Mouse (Mus musculus) heart, embryonic 16.5 days (tissue): ENCODE measurements around the gene Adora1. TPM values are rescaled to one million over a fixed set of nuclear protein-coding genes. Genes with fewer than 3 reads are reported as not detected.

ENCODE experiments used
- ATAC-seq: fragments of 200-750 bp; cut with Nextera tagmentation; replicated peaks from 2 replicates; pipeline ENCODE4 v1.8.0; 2017; ENCODE audit warnings: moderate number of reproducible peaks; ENCODE audit not compliant: insufficient read depth, low FRiP score; ENCODE audit errors: extremely low read depth
- H3K27ac ChIP-seq: fragments of 300-500 bp; sonication (generic); 2 replicates; pipeline ENCODE4 v1.5.1; 2014; ENCODE audit warnings: mild to moderate bottlenecking, low read length, control low read depth, moderate library complexity
- H3K27me3 ChIP-seq: fragments of 300-500 bp; sonication (generic); 2 replicates; pipeline ENCODE4 v1.6.1; 2014; ENCODE audit warnings: low read length, mixed read lengths; ENCODE audit not compliant: control insufficient read depth, insufficient read depth
- H3K36me3 ChIP-seq: fragments of 300-500 bp; sonication (generic); 2 replicates; pipeline ENCODE4 v1.6.1; 2014; ENCODE audit not compliant: control insufficient read depth, insufficient read depth
- H3K4me1 ChIP-seq: fragments of 300-500 bp; sonication (generic); 2 replicates; pipeline ENCODE4 v1.6.1; 2014; ENCODE audit warnings: low read length, mixed read lengths; ENCODE audit not compliant: control insufficient read depth, insufficient read depth
- H3K4me2 ChIP-seq: fragments of 300-500 bp; sonication (generic); 2 replicates; pipeline ENCODE4 v1.6.1; 2014; ENCODE audit warnings: low read depth, mild to moderate bottlenecking, control low read depth, low read length
- H3K4me3 ChIP-seq: fragments of 300-500 bp; sonication (generic); 2 replicates; pipeline ENCODE4 v1.5.1; 2014; ENCODE audit warnings: mild to moderate bottlenecking, control low read depth, low read length
- H3K9ac ChIP-seq: fragments of 300-500 bp; sonication (generic); 2 replicates; pipeline ENCODE4 v1.6.1; 2014; ENCODE audit warnings: low read length, control low read depth
- H3K9me3 ChIP-seq: fragments of 300-500 bp; sonication (generic); replicated peaks from 2 replicates; pipeline ENCODE4 v1.6.1; 2016; ENCODE audit warnings: low read length; ENCODE audit not compliant: control insufficient read depth
- WGBS: fragments of 180-500 bp; shearing (Covaris S2); extraction: QIAGEN DNeasy Blood & Tissue Kit; methylation state at CpG from one replicate; pipeline ENCODE4 v1.1.7; 2014; 5-methylcytosine and 5-hydroxymethylcytosine counted together
- polyA plus RNA-seq: library from polyadenylated mRNA; unstranded; fragments of >200 nt; fragmentation: Nextera tagmentation; extraction: Ambion mirVana; gene quantifications from 2 replicates; pipeline ENCODE4 v1.2.1, GENCODE M21; 2015

The Adora1 gene
- polyA plus RNA-seq, 1 experiment from 2014 or later: 30.0 TPM

DNA sequence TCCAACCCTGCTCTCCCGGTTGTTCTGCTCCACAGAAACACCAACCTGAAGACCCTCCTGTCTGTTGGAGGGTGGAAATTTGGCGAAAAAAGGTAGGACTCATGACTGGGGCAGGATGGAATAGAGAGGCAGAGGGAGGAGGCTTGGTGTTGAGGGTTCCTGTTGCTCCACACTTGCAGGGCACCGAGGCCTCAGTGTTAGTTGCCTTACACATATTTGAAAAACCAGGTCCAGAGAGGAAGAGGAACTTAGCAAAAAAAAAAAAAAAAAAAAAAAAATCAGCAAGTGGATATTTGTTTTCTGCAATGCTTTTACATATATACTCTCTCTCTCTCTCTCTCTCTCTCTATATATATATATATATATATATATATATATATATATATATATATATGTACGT lies 51.1 kb downstream of the Adora1 start:
- Histone ChIP-seq H3K9ac (no peak overlapping the region), H3K27me3 (no peaks in the 10 kb centered on the region), H3K27ac (no peak overlapping the region), H3K4me3 (no peak overlapping the region), H3K9me3 (no peaks in the 10 kb centered on the region), H3K36me3 (no peaks in the 10 kb centered on the region), H3K4me2 (no peak overlapping the region), H3K4me1 (no peaks in the 10 kb centered on the region)
- 76% methylated on average over 4 of the region's 4 CpGs for WGBS
- ATAC-seq: no peak

DNA sequence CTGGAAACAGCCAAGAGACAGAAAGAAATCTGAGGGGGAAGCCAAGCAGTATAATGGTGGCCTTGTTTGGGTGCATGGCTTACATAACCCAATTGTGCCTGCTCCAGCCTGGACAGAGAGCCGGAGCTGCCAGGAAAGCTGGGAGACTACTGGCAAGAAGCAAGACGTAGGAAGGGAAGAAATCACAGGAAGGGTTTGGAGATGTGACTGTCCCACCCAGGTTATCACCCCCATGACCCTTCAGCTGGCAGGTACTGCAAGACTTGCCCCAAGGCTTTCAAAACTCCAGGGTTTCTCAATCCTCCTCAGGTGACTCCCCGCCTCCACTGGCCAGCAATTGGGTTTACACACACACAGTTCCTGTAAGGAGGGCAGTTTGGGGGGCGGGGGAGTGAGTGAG lies 53.2 kb downstream of the Adora1 start, which contains the start of gene Chil1:
Gene Chil1, plus strand, starts transcription at position 152 of the 400 bp plus-strand sequence.
- ATAC-seq: no peak
- 60% methylated on average over 4 of the region's 4 CpGs for WGBS
- no peaks in the 10 kb centered on the region for H3K27me3 ChIP-seq
- H3K9ac ChIP-seq: no peak within 1 kb of the TSS
- no peaks in the 10 kb centered on the region for H3K36me3 ChIP-seq
- no peaks in the 10 kb centered on the region for H3K9me3 ChIP-seq
- no peak within 1 kb of the TSS for H3K27ac ChIP-seq
- no peak within 1 kb of the TSS for H3K4me3 ChIP-seq
- H3K4me2 ChIP-seq: no peak within 1 kb of the TSS
- H3K4me1 ChIP-seq: no peaks in the 10 kb centered on the region

DNA sequence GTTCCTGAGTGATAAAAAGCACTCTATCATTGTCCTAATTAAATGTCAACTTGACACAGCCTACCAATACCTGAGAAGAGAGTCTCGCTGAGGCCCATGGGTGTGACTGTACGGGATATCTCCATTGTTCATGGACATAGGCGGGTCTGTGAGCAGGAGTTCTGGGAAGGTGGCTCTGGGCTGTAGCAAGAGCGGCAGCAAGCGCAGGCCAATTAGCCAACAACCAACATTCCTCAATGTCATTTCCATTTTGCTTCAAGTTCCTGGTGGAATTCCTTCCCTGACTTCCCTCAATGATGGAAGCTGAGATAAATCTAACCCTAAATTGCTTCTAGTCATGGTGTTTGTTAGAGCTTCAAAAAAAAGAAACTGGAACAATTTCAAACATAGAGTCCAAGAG lies 57.3 kb downstream of the Adora1 start:
- H3K27ac ChIP-seq: no peak overlapping the region
- H3K4me2 ChIP-seq: no peak overlapping the region
- no peak overlapping the region for H3K9ac ChIP-seq
- no peaks in the 10 kb centered on the region for H3K27me3 ChIP-seq
- H3K9me3 ChIP-seq: no peaks in the 10 kb centered on the region
- ATAC-seq: no peak
- no peaks in the 10 kb centered on the region for H3K36me3 ChIP-seq
- no peaks in the 10 kb centered on the region for H3K4me1 ChIP-seq
- 88% methylated on average over 5 of the region's 5 CpGs for WGBS
- no peak overlapping the region for H3K4me3 ChIP-seq

DNA sequence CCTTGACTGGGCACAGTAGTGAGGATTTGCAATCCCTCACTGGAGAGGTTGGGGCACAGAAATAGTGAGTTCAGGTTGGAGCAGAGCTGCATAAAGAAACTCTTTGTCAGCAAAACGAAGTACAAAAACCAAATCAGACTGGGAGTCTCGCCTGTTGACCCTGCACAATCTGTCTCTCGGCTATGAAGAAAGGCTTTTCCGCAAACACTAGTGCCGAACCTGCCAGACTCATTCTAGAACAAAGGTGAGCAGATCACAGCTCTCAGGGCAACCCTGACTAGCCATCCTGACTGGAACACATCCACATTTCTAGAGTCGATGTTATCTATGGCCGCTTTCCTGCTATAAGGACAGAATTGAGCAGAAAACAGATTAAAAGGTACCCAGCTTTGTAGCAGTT lies 62.1 kb downstream of the Adora1 start:
- Histone ChIP-seq H3K9me3 (no peaks in the 10 kb centered on the region), H3K4me1 (peaks cover 2% of the 10 kb centered on the region; the same call in 1 of the 2 replicates), H3K27ac (no peak overlapping the region), H3K9ac (no peak overlapping the region), H3K27me3 (no peaks in the 10 kb centered on the region), H3K36me3 (no peaks in the 10 kb centered on the region), H3K4me2 (no peak overlapping the region), H3K4me3 (no peak overlapping the region)
- 64% methylated on average over 7 of the region's 7 CpGs for WGBS
- no peak for ATAC-seq

DNA sequence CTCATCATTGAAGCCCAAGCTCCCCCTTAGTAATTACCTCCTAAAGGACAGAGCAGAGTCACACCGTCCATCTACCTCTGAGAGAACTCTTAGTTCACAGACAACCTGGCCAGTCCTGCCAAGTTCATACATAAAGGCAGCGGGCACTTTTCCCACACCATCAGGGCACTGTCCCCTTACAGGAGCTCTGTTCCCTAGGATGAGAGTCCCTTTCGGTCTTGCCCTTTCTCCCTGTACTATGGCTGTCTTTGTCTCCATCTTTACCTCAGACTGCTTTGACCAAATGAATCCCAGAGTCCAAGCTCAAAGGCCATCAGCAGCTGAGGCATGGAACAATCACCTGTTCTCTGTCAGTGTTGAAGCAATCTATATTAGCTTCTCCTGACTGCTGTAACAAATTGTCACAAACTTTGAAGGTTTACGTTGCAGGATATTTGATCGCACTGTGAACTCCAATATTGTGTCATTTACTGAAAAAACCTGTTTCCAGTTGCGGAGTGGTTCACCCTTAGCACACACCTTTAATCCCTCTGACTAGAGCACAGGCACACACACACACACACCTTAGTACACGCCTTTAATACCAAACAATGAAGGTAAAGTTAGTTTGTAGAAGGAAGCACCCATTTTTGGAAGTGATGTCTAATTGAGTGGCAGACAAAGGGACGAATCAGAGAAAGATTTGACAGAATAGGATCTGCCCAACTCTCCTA lies 66.1 kb downstream of the Adora1 start:
- ATAC-seq: no peak
- WGBS: 88% methylated on average over 8 of the region's 8 CpGs
- H3K9ac ChIP-seq: no peak overlapping the region

DNA sequence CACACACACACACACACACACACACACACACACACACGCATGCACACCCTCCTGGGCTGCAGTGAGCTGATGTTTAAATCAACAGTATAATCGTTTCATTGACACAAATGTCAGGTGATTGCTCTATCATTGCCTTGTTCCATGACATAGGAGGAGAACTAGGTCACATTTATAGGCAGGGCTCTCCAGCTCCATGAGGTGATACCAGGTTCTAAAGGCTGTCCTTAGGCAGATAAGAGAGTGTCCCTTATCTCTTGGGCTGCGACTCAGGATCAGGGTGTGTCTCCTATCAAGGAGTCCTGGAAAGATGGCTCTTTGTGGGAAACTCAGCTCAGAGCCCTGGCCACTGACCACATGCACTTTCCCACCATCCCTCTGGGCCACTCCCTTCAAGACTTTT lies 66.7 kb downstream of the Adora1 start:
- H3K36me3 ChIP-seq: no peaks in the 10 kb centered on the region
- H3K4me3 ChIP-seq: no peak overlapping the region
- 54% methylated on average over 3 of the region's 3 CpGs for WGBS
- ATAC-seq: no peak
- H3K9me3 ChIP-seq: no peaks in the 10 kb centered on the region
- no peaks in the 10 kb centered on the region for H3K27me3 ChIP-seq
- peaks cover 7% of the 10 kb centered on the region; the same call in 1 of the 2 replicates for H3K4me1 ChIP-seq
- H3K27ac ChIP-seq: no peak overlapping the region
- no peak overlapping the region for H3K4me2 ChIP-seq
- no peak overlapping the region for H3K9ac ChIP-seq

More for the DNA sequence above, 66.1 kb downstream of the Adora1 start:
- H3K9me3 ChIP-seq: no peaks in the 10 kb centered on the region
- H3K27me3 ChIP-seq: no peaks in the 10 kb centered on the region
- H3K4me2 ChIP-seq: no peak overlapping the region
- no peak overlapping the region for H3K4me3 ChIP-seq
- H3K4me1 ChIP-seq: peaks cover 7% of the 10 kb centered on the region; the same call in 1 of the 2 replicates
- H3K27ac ChIP-seq: no peak overlapping the region
- no peaks in the 10 kb centered on the region for H3K36me3 ChIP-seq

DNA sequence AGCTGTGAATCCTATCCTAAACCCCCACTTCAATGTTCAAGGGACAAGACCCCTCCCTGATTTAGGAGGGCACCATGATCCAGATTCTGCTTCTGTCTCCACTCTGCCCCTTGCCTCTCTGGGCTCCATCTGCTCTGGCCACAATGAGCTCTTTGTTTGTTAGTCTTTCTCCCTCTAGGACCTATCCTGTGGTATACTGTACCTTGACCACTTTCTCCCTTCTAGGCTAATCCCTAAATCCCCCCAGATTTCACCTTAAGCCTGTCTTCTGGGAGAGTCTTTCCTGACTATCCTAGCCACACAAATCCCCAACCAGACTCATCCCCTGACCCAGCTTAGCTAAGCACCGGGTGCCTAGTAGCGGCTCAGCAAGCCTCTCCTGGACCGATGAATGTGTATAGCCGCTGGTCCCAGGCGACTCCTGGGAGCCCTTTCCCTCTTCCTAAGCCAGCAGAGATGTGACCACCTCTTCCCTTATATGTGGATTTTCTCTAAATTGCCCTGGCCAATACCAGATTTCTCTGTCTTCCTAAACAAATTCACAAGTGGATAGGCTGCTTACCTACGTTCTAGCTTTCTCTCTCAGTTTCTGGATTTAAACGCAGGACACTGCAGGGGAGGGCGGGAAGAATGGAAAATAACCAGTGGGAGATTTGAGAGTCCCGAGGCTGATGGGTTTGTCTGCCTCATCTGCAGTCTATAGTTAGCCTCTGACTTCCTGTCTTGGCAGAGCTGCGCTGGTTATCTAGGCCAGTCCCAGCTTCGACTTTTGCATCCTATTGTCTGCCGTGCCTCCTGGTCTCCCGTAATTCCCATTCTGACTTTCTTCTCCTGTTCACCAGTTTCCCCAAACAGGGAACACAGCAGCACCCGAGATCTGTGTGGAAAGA lies 67.6 kb downstream of the Adora1 start:
- peak overlapping the region; percentile 5; the same call in 1 of the 2 replicates for H3K4me2 ChIP-seq
- peak; percentile 75; the same call in 1 of the 2 replicates for ATAC-seq
- no peaks in the 10 kb centered on the region for H3K27me3 ChIP-seq
- H3K36me3 ChIP-seq: no peaks in the 10 kb centered on the region
- H3K4me3 ChIP-seq: no peak overlapping the region
- H3K4me1 ChIP-seq: peaks cover 7% of the 10 kb centered on the region; the same call in 1 of the 2 replicates
- no peak overlapping the region for H3K9ac ChIP-seq
- WGBS: 39% methylated on average over 14 of the region's 14 CpGs
- no peak overlapping the region for H3K27ac ChIP-seq
- H3K9me3 ChIP-seq: no peaks in the 10 kb centered on the region

DNA sequence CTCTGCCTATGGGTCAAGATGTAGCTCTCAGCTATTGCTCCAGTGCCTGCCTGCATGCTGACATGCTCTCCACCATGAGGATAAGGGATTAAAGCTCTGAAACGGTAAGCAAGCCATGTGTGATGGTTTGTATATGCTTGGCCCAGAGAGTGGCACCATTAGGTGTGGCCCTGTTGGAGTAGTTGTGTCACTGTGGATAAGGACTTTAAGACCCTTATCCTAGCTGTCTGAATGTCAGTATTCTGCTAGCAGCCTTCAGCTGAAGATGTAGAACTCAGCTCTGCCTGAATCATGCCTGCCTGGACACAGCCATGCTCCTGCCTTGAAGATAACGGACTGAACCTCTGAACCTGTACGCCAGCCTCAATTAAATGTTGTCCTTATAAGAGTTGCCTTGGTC lies 68.7 kb downstream of the Adora1 start:
- Histone ChIP-seq H3K4me1 (peaks cover 7% of the 10 kb centered on the region; the same call in 1 of the 2 replicates), H3K4me2 (no peak overlapping the region), H3K9me3 (no peaks in the 10 kb centered on the region), H3K27me3 (no peaks in the 10 kb centered on the region), H3K27ac (no peak overlapping the region), H3K4me3 (no peak overlapping the region), H3K9ac (no peak overlapping the region), H3K36me3 (no peaks in the 10 kb centered on the region)
- 84% methylated on average over 3 of the region's 3 CpGs for WGBS
- ATAC-seq: no peak

DNA sequence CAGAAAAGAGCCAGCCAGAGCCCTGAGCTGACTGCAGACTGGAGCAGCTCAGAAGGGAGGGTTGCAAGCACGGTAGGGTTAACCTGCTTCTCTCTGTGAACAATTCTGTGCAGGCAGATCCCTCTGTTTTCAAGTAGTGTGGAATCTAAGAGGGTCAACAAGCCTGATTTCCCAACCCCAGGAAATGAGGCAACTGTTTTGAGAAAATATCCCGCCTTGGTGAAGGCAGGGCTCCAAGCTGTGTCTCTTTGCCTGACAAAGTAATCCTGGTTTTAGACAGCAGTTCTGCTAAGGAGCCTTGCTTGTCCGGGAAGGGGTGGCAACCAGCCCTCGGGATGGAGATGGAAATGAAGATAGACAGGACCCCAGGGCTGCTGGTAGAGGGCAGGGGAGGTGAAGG lies 70.8 kb downstream of the Adora1 start:
- H3K4me1 ChIP-seq: peaks cover 7% of the 10 kb centered on the region; the same call in 1 of the 2 replicates
- no peak overlapping the region for H3K4me3 ChIP-seq
- ATAC-seq: no peak
- H3K4me2 ChIP-seq: no peak overlapping the region
- no peaks in the 10 kb centered on the region for H3K36me3 ChIP-seq
- H3K27ac ChIP-seq: no peak overlapping the region
- no peaks in the 10 kb centered on the region for H3K9me3 ChIP-seq
- H3K9ac ChIP-seq: no peak overlapping the region
- no peaks in the 10 kb centered on the region for H3K27me3 ChIP-seq
- WGBS: 49% methylated on average over 4 of the region's 4 CpGs
